Mouse (Mus musculus): Measurements from ENCODE around the gene Rnpc3. TPM values are rescaled to one million over a fixed set of nuclear protein-coding genes. Genes with fewer than 3 reads are reported as not detected.
"Not testable (repeated sequence)": the region's sequence is repeated elsewhere in the genome, so short reads cannot be mapped to it uniquely, and the experiment has no call there.

The Rnpc3 gene
- polyA plus RNA-seq (2015; fragmentation: Nextera tagmentation; extraction: Ambion mirVana) = 39.2 and 41.3 TPM in 2 replicates

GRCm38 (mm10) chr3:113629606-113630359 lies at the start of gene Rnpc3:
TSS of gene Rnpc3 (minus strand) at chr3:113630149.
- DNase-seq (ENCODE audit: low spot score) (peak; percentile 98), ATAC-seq (replicated peaks; ENCODE audit: low FRiP score, low read depth) (peak; percentile 98)
- under 1% methylated on average over 70 of the region's 70 CpGs for WGBS
- Histone ChIP-seq H3K9me3 (replicated peaks; ENCODE audit: low read length) (no peaks in the 10 kb centered on the region), H3K4me3 (replicated peaks; ENCODE audit: low read depth, low read length) (peak within 1 kb of the TSS; percentile 65), H3K9ac (ENCODE audit: low read depth, low read length) (peak within 1 kb of the TSS; percentile 86), H3K27ac (peak within 1 kb of the TSS; percentile 100), H3K4me1 (replicated peaks; ENCODE audit: insufficient read depth, low read length) (no peaks in the 10 kb centered on the region), H3K27me3 (ENCODE audit: insufficient read depth, low read length) (no peaks in the 10 kb centered on the region), H3K4me2 (ENCODE audit: low read length) (peak within 1 kb of the TSS; percentile 74), H3K36me3 (ENCODE audit: insufficient read depth, low read length) (0 out of 2 replicates have a peak, but pooled peaks cover 3% of the 10 kb centered on the region)
- TF ChIP-seq CTCF (IDR thresholded peaks at IDR 0.05; ENCODE audit: low read depth) = peak; percentile 16; the same call in 1 of the 2 replicates

GRCm38 (mm10) chr3:113656940-113657339 lies 27.0 kb upstream of the Rnpc3 start:
- Histone ChIP-seq H3K27ac (no peak overlapping the region), H3K4me2 (ENCODE audit: low read length) (no peak overlapping the region), H3K36me3 (ENCODE audit: insufficient read depth, low read length) (no peaks in the 10 kb centered on the region), H3K9ac (ENCODE audit: low read depth, low read length) (no peak overlapping the region), H3K4me3 (replicated peaks; ENCODE audit: low read depth, low read length) (no peak overlapping the region), H3K9me3 (replicated peaks; ENCODE audit: low read length) (no peaks in the 10 kb centered on the region), H3K27me3 (ENCODE audit: insufficient read depth, low read length) (no peaks in the 10 kb centered on the region), H3K4me1 (replicated peaks; ENCODE audit: insufficient read depth, low read length) (no peaks in the 10 kb centered on the region)
- DNase-seq (ENCODE audit: low spot score) = peak; percentile 7
- no peak; the same call in 1 of the 2 replicates for ATAC-seq (replicated peaks; ENCODE audit: low FRiP score, low read depth)
- WGBS = 59% methylated on average over 2 of the region's 2 CpGs
- TF ChIP-seq CTCF (IDR thresholded peaks at IDR 0.05; ENCODE audit: low read depth) = peak; percentile 67

- Histone ChIP-seq H3K9ac (ENCODE audit: low read depth, low read length) (no peak overlapping the region), H3K4me3 (replicated peaks; ENCODE audit: low read depth, low read length) (no peak overlapping the region), H3K9me3 (replicated peaks; ENCODE audit: low read length) (no peaks in the 10 kb centered on the region), H3K4me2 (ENCODE audit: low read length) (no peak overlapping the region), H3K36me3 (ENCODE audit: insufficient read depth, low read length) (no peaks in the 10 kb centered on the region), H3K27ac (no peak overlapping the region), H3K27me3 (ENCODE audit: insufficient read depth, low read length) (no peaks in the 10 kb centered on the region), H3K4me1 (replicated peaks; ENCODE audit: insufficient read depth, low read length) (no peaks in the 10 kb centered on the region)
- TF ChIP-seq CTCF (IDR thresholded peaks at IDR 0.05; ENCODE audit: low read depth) = no peak
- ATAC-seq (replicated peaks; ENCODE audit: low FRiP score, low read depth) (no peak), DNase-seq (ENCODE audit: low spot score) (no peak)
- whole genome bisulfite sequencing = 84% methylated on average over 3 of the region's 3 CpGs
Observed at GRCm38 (mm10) chr3:113654335-113654734, 24.4 kb upstream of the Rnpc3 start.

GRCm38 (mm10) chr3:113651386-113651785 lies 21.4 kb upstream of the Rnpc3 start:
- not testable (repeated sequence) for ATAC-seq (replicated peaks; ENCODE audit: low FRiP score, low read depth); H3K4me3 ChIP-seq (replicated peaks; ENCODE audit: low read depth, low read length); H3K36me3 ChIP-seq (ENCODE audit: insufficient read depth, low read length); H3K9me3 ChIP-seq (replicated peaks; ENCODE audit: low read length); H3K4me2 ChIP-seq (ENCODE audit: low read length); H3K4me1 ChIP-seq (replicated peaks; ENCODE audit: insufficient read depth, low read length); H3K27ac ChIP-seq; H3K27me3 ChIP-seq (ENCODE audit: insufficient read depth, low read length); H3K9ac ChIP-seq (ENCODE audit: low read depth, low read length)
- TF ChIP-seq CTCF (IDR thresholded peaks at IDR 0.05; ENCODE audit: low read depth) = peak; percentile 68
- peak; percentile 50 for DNase-seq (ENCODE audit: low spot score)
- WGBS = 31% methylated on average over 3 of the region's 3 CpGs

- H3K4me2 ChIP-seq (ENCODE audit: low read length) = no peak overlapping the region
- no peak overlapping the region for H3K4me3 ChIP-seq (replicated peaks; ENCODE audit: low read depth, low read length)
- 71% methylated on average over 1 of the region's 1 CpGs for WGBS
- H3K27me3 ChIP-seq (ENCODE audit: insufficient read depth, low read length) = no peaks in the 10 kb centered on the region
- DNase-seq (ENCODE audit: low spot score) (no peak), ATAC-seq (replicated peaks; ENCODE audit: low FRiP score, low read depth) (no peak)
- no peak for TF ChIP-seq CTCF (IDR thresholded peaks at IDR 0.05; ENCODE audit: low read depth)
- no peak overlapping the region for H3K27ac ChIP-seq
- no peak overlapping the region for H3K9ac ChIP-seq (ENCODE audit: low read depth, low read length)
- H3K4me1 ChIP-seq (replicated peaks; ENCODE audit: insufficient read depth, low read length) = no peaks in the 10 kb centered on the region
- H3K9me3 ChIP-seq (replicated peaks; ENCODE audit: low read length) = no peaks in the 10 kb centered on the region
- H3K36me3 ChIP-seq (ENCODE audit: insufficient read depth, low read length) = no peaks in the 10 kb centered on the region
Observed at GRCm38 (mm10) chr3:113639545-113639944, 9.6 kb upstream of the Rnpc3 start.

GRCm38 (mm10) chr3:113634220-113634619 lies 4.3 kb upstream of the Rnpc3 start:
- H3K36me3 ChIP-seq (ENCODE audit: insufficient read depth, low read length) = no peaks in the 10 kb centered on the region
- DNase-seq (ENCODE audit: low spot score) = no peak
- H3K4me3 ChIP-seq (replicated peaks; ENCODE audit: low read depth, low read length) = no peak overlapping the region
- ATAC-seq (replicated peaks; ENCODE audit: low FRiP score, low read depth) = no peak
- H3K27me3 ChIP-seq (ENCODE audit: insufficient read depth, low read length) = no peaks in the 10 kb centered on the region
- H3K9ac ChIP-seq (ENCODE audit: low read depth, low read length) = no peak overlapping the region
- TF ChIP-seq CTCF (IDR thresholded peaks at IDR 0.05; ENCODE audit: low read depth) = no peak
- H3K9me3 ChIP-seq (replicated peaks; ENCODE audit: low read length) = no peaks in the 10 kb centered on the region
- no peak overlapping the region for H3K4me2 ChIP-seq (ENCODE audit: low read length)
- no peaks in the 10 kb centered on the region for H3K4me1 ChIP-seq (replicated peaks; ENCODE audit: insufficient read depth, low read length)
- H3K27ac ChIP-seq = no peak overlapping the region
